Mouse (Mus musculus): ENCODE measurements at regions not wholly inside any gene's neighbourhood (a gene's known extent, or its start where the extent isn't known, plus 50 kb on each side); places are given as distances from the start of the nearest gene placed in this dataset.

- Histone ChIP-seq H3K9ac (no peak overlapping the region), H3K27me3 (ENCODE audit: insufficient read depth, low read length) (no peaks in the 10 kb centered on the region), H3K36me3 (ENCODE audit: insufficient read depth) (no peaks in the 10 kb centered on the region), H3K4me2 (ENCODE audit: low read depth) (no peak overlapping the region), H3K4me3 (ENCODE audit: low read depth, low read length) (no peak overlapping the region), H3K27ac (ENCODE audit: low read depth, low read length) (no peak overlapping the region), H3K4me1 (ENCODE audit: insufficient read depth) (no peaks in the 10 kb centered on the region), H3K9me3 (ENCODE audit: low read length) (no peaks in the 10 kb centered on the region)
- WGBS: 30% methylated on average over 4 of the region's 4 CpGs
- DNase-seq: no peak
- no peak for ATAC-seq
- TF ChIP-seq CTCF (IDR thresholded peaks at IDR 0.05; ENCODE audit: low read depth): no peak
Measured at GRCm38 (mm10) chr2:21091058-21091971, 113.8 kb downstream of the Enkur start.

GRCm38 (mm10) chr2:21085517-21085916 lies 116.8 kb upstream of the Arhgap21 start:
- Histone ChIP-seq H3K4me3 (ENCODE audit: low read depth, low read length) (no peak overlapping the region), H3K4me2 (ENCODE audit: low read depth) (no peak overlapping the region), H3K9me3 (ENCODE audit: low read length) (no peaks in the 10 kb centered on the region), H3K4me1 (ENCODE audit: insufficient read depth) (no peaks in the 10 kb centered on the region), H3K27ac (ENCODE audit: low read depth, low read length) (no peak overlapping the region), H3K27me3 (ENCODE audit: insufficient read depth, low read length) (no peaks in the 10 kb centered on the region), H3K36me3 (ENCODE audit: insufficient read depth) (no peaks in the 10 kb centered on the region), H3K9ac (no peak overlapping the region)
- TF ChIP-seq CTCF (IDR thresholded peaks at IDR 0.05; ENCODE audit: low read depth): no peak
- 80% methylated on average over 5 of the region's 5 CpGs for WGBS
- no peak for ATAC-seq
- no peak for DNase-seq

- WGBS: 88% methylated on average over 9 of the region's 9 CpGs
- H3K9ac ChIP-seq: no peak overlapping the region
- ATAC-seq: no peak
Measured at GRCm38 (mm10) chr2:21067292-21067850, 98.7 kb upstream of the Arhgap21 start.

GRCm38 (mm10) chr2:21060347-21060650 lies 91.6 kb upstream of the Arhgap21 start:
- no peak overlapping the region for H3K9ac ChIP-seq
- ATAC-seq (peak; percentile 76), DNase-seq (peak; percentile 74)
- H3K27me3 ChIP-seq (ENCODE audit: insufficient read depth, low read length): no peaks in the 10 kb centered on the region
- no peak overlapping the region for H3K4me3 ChIP-seq (ENCODE audit: low read depth, low read length)
- H3K9me3 ChIP-seq (ENCODE audit: low read length): no peaks in the 10 kb centered on the region
- TF ChIP-seq CTCF (IDR thresholded peaks at IDR 0.05; ENCODE audit: low read depth): no peak
- H3K36me3 ChIP-seq (ENCODE audit: insufficient read depth): no peaks in the 10 kb centered on the region
- WGBS: 3% methylated on average over 2 of the region's 2 CpGs
- no peak overlapping the region for H3K4me2 ChIP-seq (ENCODE audit: low read depth)
- peaks cover 15% of the 10 kb centered on the region for H3K4me1 ChIP-seq (ENCODE audit: insufficient read depth)
- H3K27ac ChIP-seq (ENCODE audit: low read depth, low read length): peak overlapping the region; percentile 47

More at GRCm38 (mm10) chr2:21067292-21067850, 98.7 kb upstream of the Arhgap21 start:
- H3K4me3 ChIP-seq (ENCODE audit: low read depth, low read length): no peak overlapping the region
- no peaks in the 10 kb centered on the region for H3K27me3 ChIP-seq (ENCODE audit: insufficient read depth, low read length)
- H3K4me1 ChIP-seq (ENCODE audit: insufficient read depth): no peaks in the 10 kb centered on the region
- no peak overlapping the region for H3K4me2 ChIP-seq (ENCODE audit: low read depth)
- H3K9me3 ChIP-seq (ENCODE audit: low read length): no peaks in the 10 kb centered on the region
- H3K27ac ChIP-seq (ENCODE audit: low read depth, low read length): no peak overlapping the region
- no peak for TF ChIP-seq CTCF (IDR thresholded peaks at IDR 0.05; ENCODE audit: low read depth)
- no peaks in the 10 kb centered on the region for H3K36me3 ChIP-seq (ENCODE audit: insufficient read depth)
- no peak for DNase-seq

- 8% methylated on average over 3 of the region's 3 CpGs for WGBS
- H3K4me2 ChIP-seq (ENCODE audit: low read depth): no peak overlapping the region
- no peaks in the 10 kb centered on the region for H3K9me3 ChIP-seq (ENCODE audit: low read length)
- H3K27ac ChIP-seq (ENCODE audit: low read depth, low read length): peak overlapping the region; percentile 47
- H3K4me1 ChIP-seq (ENCODE audit: insufficient read depth): peaks cover 15% of the 10 kb centered on the region
- no peak for TF ChIP-seq CTCF (IDR thresholded peaks at IDR 0.05; ENCODE audit: low read depth)
- H3K4me3 ChIP-seq (ENCODE audit: low read depth, low read length): no peak overlapping the region
- H3K27me3 ChIP-seq (ENCODE audit: insufficient read depth, low read length): no peaks in the 10 kb centered on the region
- no peaks in the 10 kb centered on the region for H3K36me3 ChIP-seq (ENCODE audit: insufficient read depth)
- ATAC-seq (peak; percentile 28), DNase-seq (no peak)
- H3K9ac ChIP-seq: no peak overlapping the region
Measured at GRCm38 (mm10) chr2:21059618-21060346, 91.1 kb upstream of the Arhgap21 start.

- Histone ChIP-seq H3K9ac (no peak overlapping the region), H3K4me2 (ENCODE audit: low read depth) (no peak overlapping the region), H3K4me3 (ENCODE audit: low read depth, low read length) (no peak overlapping the region), H3K27ac (ENCODE audit: low read depth, low read length) (peak overlapping the region; percentile 52; the same call in 1 of the 2 replicates), H3K9me3 (ENCODE audit: low read length) (no peaks in the 10 kb centered on the region), H3K36me3 (ENCODE audit: insufficient read depth) (no peaks in the 10 kb centered on the region), H3K4me1 (ENCODE audit: insufficient read depth) (peaks cover 15% of the 10 kb centered on the region), H3K27me3 (ENCODE audit: insufficient read depth, low read length) (no peaks in the 10 kb centered on the region)
- 50% methylated on average over 3 of the region's 3 CpGs for WGBS
- peak; percentile 41 for DNase-seq
- ATAC-seq: peak; percentile 66
- TF ChIP-seq CTCF (IDR thresholded peaks at IDR 0.05; ENCODE audit: low read depth): no peak
Measured at GRCm38 (mm10) chr2:21058940-21059339, 90.3 kb upstream of the Arhgap21 start.

Data from forebrain, postnatal 0 days (tissue).